Mouse (Mus musculus): Measurements from ENCODE around the gene Lgals7.
"Not testable (repeated sequence)": the region's sequence is repeated elsewhere in the genome, so short reads cannot be mapped to it uniquely, and the experiment has no call there.

The Lgals7 gene

DNA sequence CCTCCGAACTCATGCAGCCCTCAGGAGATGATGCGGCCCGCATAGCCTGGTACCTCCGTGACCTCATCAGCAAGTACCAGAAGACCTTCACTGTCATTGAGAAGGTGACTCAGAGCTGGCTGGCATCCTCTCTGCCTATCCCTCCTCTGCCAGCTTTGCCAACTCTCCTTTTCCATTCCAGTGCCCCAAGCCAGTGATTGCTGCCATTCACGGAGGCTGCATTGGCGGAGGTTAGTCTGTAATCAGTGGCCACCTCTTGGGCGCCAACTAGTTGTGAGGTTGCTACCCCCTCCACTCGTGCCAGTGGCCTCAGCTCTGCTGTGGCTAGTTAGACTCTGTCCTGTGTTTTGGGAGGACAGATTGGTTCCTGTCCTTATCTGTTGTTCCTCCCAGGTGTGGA, 33.8 kb upstream of the Lgals7 start:
- no peak for DNase-seq (ENCODE audit: extremely low spot score, low read depth, low spot score)

DNA sequence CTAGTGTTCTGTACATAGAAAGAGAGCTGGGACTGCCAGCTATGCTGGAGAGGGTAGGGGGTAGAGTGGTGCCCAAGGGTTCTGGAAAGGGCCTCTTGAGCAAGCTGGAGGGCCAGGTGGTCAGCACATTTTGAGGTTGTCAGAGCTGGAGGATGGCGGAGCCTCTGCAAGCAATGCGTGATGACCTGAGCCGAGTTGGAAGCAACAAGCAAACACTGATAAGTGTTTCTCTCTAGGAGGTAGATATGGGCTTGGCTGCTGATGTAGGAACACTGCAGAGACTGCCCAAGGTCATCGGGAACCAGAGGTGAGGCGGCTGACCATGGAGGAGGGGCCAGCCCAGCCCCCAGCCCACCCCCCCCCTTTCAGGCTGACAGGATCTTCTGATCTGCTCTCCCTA, 32.7 kb upstream of the Lgals7 start:
- DNase-seq (ENCODE audit: extremely low spot score, low read depth, low spot score), result no peak

DNA sequence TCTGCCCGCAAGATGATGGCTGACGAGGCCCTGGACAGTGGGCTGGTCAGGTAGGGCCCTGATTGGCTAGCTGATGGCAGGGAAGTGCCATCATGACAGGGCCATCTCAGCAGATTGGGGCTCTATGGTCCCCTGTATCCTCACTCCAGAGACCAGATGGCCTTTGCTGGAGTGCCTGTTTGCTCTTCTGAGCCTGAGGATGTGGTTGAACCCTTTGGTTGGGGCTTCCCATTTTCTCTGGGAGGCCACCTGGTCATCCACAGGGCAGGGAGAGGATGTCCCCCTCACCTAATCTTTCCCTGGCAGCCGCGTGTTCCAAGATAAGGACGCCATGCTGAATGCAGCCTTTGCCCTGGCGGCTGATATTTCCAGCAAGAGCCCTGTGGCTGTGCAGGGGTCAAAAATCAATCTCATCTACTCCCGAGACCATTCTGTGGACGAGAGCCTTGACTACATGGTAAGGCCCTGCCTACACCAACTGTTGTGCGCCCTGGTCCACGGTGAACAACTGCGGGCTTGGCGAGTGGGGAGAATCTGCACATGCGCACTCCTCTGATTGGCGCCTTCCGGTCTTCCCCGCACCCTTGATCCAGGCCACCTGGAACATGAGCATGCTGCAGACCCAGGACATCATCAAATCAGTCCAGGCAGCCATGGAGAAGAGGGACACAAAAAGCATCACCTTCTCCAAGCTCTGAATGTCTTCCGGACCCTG, 32.1 kb upstream of the Lgals7 start:
- no peak for DNase-seq (ENCODE audit: extremely low spot score, low read depth, low spot score)

DNA sequence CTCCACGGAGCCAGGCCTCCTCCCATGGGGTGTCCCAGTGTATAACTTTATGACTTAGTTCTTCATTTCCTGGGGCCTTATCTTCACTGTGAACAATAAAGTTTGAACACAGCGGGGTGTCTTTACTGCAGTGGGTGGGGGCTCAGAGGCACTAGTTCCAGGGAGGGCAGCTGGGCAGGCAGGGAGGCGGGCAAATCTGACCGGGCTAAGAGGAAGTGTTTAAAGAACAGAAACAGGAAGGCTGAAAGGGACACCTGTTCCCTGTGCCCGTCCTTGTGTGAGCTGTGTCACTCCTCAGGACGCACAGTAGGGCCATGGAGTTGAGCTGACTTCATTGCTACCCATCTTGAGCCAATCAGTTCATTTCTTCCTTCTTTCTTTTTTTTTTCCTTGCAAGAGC, 31.5 kb upstream of the Lgals7 start:
- no peak for DNase-seq (ENCODE audit: extremely low spot score, low read depth, low spot score)

DNA sequence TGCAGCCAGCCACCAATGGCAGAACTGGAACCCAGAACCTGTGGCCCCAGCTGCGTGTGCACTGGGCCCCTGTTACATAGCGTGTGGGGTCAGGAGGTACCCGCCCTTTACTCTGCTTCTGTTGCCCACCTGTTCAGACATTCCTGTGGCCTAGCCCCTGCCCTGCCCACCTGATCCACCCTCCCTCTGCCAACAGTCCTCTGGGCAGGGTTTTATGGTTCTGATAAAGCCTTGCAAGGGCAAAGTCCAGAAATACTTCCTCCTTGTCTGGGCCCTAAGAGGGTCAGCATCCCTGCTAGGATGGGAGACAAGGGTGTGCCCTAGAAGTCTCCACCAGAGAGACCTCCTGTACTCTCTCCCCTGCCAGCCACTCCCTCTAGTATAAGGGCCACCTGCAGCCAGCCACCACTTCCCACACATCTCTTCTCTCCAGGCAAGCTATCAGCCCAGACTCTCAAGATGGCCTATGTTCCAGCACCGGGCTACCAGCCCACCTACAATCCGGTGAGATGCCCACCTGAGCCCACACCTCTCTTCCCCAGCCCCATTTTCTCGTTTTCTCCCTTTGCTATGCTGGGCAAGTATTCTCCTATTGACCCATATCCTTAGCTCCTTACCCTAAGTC, 29.8 kb upstream of the Lgals7 start, which contains the start of gene Lgals4:
Lgals4 (plus strand) TSS at position 132 of the 625 bp plus-strand sequence.
- DNase-seq (ENCODE audit: extremely low spot score, low read depth, low spot score), result no peak

DNA sequence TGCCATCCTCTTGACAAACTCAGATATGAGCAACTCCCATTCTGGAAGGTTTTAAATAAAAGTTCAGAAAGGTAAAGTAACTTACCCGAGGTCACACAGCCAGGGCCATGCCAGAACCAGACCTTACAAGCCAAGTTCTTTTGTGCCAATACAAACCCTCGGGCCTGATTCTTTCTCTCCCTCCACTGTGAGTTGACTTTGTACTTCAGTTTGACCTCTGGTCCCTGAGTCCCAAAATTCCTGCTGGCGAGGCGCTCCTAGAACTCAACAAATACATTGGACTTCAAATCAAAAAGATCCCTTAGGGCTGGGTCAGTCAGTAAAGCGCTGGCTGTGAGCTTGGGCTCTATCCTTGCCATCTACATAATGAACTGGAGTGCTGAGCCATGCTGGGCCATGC, 26.7 kb upstream of the Lgals7 start:
- DNase-seq (ENCODE audit: extremely low spot score, low read depth, low spot score), result no peak

DNA sequence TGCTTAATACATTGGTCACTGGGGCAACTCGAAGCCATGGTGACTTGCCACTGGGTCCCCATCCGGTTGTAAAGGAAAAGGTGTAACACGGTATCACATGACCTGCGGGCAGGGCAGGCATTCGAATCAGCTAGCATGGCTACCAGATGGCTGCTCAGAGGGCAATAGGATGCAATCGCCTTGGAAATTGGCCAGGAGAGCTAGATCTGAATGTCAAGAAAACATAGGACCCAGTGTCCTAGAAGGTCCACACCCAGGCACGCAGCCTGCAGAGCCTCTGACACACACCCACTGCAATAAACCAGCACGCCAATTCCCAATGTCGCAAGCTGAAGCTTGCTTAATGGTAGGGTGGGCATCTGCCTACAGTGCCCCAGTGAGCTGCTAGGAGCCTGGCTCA, 25.3 kb upstream of the Lgals7 start:
- no peak for DNase-seq (ENCODE audit: extremely low spot score, low read depth, low spot score)

DNA sequence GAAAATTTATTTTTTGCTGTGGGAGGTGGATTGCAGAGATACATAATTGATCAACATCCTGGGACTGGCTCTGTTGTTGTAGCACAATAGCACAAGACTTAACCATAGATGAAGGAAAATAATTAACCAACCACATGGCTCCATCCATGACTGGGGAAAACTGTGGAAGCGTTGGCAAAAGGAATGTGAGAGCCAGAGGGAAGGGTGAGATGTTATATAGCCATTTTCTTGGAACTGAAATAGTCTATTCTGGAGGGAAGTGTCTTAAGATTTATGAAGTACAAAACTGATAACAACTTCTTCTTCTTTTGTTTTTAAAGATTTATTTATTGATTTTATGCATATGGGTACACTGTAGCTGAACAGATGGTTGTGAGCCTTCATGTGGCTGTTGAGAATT, 16.4 kb upstream of the Lgals7 start:
- no peak for DNase-seq (ENCODE audit: extremely low spot score, low read depth, low spot score)

DNA sequence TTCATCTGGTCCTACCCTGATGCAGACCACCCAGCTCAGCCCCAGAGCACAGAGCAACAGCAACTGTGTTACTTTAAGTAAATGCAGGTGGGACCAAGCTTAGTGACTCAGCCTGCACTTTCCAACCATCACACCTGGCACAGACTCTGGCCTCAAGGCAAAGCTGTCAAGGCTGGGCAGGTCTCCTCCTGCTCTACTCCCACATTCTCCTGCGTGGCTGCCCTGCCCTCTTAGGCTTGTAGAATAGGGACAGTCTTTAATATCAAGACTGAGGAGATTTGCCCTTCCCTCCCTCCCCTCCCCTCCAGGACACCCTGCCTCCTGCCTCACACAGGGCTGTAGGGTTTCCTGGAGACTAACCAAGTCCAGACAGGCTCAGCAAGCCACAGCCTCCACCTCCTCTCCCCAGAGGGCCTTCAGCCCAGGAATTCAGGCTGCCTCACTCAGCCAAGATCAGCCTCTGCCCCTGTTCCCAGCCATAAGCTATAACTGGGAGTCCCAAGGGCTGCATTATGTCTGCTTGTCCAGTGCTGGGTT, 13.9 kb upstream of the Lgals7 start:
- DNase-seq (ENCODE audit: extremely low spot score, low read depth, low spot score), result no peak

DNA sequence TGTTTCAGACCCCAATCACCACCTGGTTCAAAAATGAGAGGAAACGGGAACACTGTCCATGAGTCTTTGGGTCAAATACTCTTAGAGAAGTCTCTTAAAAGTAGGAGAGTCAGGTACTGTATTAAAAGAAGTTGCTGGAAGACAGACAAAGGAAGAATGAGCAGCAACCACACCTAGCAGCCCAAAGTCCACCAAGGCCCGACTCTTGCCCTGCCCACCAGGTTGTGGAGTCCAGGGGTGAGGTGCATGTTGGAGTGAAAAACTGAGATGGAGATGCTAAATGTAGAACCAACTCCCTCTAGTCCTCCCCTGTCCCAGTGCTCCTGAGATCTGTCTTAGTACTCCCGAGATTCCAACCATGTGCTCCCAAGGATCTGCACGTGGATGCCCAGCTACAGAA, 13.0 kb upstream of the Lgals7 start:
- no peak for DNase-seq (ENCODE audit: extremely low spot score, low read depth, low spot score)

DNA sequence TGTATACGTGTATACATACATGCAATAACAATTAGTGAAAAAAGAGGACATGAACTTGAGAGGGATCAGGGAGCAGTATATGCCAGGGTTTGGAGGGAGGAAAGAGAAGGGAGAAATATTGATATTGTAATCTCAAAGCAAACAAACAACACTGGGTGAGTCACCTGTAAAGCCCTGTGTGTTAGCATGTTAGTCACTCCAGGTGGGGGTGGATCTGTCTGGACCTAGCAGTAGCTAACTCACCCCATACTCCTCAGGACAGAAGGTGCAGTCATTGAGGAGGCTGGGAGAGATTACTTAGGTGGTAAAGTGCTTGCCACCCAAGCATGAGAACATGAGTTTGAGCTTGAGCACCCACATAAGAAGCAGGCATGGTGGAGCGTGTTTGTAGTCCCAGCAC, 3.7 kb upstream of the Lgals7 start:
- DNase-seq (ENCODE audit: extremely low spot score, low read depth, low spot score), result no peak

DNA sequence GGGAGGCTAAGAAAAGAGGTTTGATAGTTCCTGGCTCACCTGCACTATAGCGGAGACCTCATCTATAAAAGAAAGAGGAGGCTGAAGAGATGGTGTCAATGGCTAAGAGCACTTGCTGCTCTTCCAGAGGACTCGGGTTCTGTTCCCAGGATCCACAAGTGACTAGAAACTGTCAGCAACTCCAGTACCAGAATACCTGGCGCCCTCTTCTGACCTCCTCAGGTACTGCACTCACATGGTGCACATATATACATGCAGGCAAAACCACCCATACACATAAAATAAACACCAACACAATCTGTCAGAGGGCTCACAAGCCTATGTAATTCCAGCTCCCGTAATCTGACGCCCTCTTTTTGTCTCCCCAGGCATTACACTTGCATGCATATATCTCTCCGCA, 2.8 kb upstream of the Lgals7 start:
- no peak for DNase-seq (ENCODE audit: extremely low spot score, low read depth, low spot score)

DNA sequence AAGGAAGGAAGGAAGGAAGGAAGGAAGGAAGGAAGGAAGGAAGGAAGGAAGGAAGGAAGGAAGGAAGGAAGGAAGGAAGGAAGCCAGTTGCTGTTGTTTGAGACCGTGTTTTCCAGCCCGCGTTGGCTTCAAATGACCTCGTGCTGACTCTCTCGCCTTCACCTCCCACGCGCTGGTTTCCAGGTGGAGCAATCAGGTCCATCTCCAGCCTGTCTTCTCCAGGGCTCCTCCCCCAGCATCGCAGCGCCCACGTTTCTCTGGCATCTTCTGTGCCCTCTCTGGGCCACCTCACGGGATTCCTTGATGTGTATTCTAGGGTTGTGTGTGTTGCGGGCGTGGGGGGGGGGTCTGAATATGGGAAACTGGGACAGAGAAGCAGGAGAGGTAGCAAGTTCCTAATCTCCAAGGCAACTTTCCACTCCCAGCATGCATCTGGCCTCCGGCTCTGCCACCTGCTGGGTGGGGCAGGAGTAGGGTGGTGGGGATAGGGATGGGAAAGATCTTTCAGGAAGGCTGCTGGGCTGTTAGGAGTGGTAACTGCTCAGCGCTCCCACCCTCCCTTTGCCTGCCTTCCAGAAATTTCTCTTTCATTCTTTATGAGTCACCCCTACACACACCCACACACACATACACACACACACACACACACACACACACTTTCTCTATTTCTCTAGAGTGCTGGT, 695 bp upstream of the Lgals7 start:
- DNase-seq (ENCODE audit: extremely low spot score, low read depth, low spot score), result no peak

DNA sequence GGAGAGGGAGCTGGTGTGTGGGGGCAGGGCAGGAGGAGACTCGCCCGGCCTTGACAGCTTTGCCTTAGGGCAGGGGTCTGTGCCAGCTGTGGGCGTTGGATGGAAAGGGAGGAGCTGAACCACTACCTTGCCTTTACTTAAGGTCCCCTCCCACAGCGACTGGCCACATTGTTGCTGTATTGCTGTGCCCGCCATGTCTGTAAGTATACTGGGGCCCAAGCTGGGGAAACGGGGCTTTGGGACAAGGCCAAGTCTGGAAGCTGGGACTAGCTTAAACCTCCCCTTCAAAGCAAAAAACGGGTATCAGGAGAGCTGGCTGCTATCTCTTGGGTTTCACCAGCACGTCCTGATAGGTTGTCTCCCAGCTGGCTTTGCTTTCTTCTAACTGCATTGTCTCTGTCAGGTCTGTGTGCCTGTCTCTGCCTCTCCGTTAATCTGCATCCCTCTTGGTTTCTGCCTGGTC, 666 bp downstream of the Lgals7 start:
- DNase-seq (ENCODE audit: extremely low spot score, low read depth, low spot score), result no peak

DNA sequence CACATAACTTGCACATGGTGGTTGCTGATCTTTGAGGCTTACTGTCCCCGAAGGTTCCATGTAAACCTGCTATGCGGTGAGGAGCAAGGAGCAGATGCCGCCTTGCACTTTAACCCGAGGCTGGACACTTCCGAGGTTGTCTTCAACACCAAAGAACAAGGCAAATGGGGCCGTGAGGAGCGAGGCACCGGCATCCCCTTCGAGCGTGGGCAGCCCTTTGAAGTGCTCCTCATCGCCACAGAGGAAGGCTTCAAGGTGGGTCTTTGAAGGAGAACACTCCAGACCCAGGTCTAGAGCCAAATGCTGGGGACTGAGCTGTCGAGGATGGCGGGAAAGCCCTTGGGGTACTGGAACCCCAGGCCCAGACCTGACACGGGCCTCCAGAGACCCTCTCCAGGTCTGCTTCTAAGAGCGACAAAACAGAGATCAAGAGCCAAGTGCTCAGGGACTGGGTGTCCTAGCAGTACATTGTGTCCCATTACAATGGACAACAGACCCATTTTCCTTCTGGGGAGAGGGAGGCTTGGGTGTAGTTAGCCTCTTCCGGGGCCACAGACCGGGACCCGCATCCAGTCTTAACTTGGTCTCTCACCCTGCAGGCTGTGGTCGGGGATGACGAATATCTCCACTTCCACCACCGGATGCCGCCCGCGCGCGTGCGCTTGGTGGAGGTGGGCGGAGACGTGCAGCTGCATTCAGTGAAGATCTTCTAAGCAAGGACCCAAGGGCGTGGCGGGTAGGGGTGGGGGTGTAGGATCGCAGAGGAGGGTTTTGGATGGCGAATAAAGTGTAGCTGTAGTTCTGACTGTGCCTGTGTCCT, 2.0 kb downstream of the Lgals7 start:
- DNase-seq (ENCODE audit: extremely low spot score, low read depth, low spot score), result no peak

DNA sequence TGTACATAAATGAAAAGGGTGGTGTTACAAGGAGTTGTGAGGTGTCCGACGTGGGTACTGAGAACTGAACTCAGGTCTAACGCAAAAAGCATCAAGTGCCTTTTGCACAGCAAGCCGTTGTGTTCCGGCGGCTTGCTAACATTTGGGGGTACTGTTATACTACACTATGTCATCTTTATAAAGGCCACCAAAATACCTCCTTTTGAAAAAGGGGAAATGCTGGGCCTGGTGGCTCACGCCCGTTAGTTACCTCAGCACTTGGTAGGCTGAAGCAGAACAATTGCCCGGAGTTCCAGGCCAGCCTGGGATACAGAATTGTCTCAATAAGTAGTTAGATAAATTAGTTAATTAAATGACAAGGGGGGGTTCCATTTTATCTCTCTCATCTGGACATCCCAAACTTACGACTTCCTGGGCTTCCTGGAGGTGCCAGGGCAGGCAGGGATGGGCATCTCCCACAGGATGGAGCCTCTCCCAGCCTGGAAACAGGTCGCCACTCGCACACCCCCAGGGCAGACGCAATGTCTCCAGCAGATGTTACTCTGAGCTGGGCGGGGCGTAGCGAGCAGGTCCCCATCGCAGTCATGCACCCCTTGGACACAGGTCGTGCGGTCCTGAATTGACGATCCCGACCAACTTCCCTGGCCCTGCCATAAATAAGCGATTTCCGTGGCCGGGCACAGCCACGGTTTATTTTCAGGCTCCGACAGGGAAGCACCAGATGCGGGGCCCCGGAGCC, 3.3 kb downstream of the Lgals7 start:
- DNase-seq (ENCODE audit: extremely low spot score, low read depth, low spot score), result no peak

DNA sequence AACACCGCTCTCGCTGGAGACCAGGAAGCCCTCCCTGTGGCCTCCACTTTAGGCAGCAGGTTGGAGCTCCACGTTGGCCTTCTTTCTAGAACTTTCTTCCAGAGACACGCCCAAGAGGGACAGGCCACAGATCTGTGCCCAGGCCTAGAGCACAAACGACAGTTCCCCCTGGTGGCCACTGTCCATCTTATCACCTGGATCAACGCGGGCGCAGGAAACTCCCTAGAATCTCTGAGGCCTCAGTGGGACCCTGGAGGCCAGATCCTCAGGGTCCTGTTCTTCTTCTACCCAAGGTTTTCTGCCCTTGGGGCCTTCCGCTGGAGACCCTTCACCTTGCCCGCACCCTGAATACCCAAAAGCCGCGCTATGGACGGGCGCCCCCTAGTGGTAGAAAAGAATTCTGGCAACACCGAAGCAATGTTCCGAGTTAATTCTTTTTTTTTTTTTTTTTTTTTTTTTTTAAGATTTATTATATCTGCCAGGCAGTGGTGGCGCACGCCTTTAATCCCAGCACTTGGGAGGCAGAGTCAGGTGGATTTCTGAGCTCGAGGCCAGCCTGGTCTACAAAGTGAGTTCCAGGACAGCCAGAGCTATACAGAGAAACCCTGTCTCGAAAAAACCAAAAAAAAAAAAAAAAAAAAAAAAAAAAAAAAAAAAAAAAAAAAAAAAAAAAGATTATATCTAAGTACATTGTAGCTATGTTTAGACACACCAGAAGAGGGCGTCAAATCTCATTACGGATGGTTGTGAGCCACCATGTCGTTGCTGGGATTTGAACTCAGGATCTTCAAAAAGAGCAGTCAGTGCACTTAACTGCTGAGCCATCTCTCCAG, 4.1 kb downstream of the Lgals7 start:
- not testable (repeated sequence) for DNase-seq (ENCODE audit: extremely low spot score, low read depth, low spot score)

DNA sequence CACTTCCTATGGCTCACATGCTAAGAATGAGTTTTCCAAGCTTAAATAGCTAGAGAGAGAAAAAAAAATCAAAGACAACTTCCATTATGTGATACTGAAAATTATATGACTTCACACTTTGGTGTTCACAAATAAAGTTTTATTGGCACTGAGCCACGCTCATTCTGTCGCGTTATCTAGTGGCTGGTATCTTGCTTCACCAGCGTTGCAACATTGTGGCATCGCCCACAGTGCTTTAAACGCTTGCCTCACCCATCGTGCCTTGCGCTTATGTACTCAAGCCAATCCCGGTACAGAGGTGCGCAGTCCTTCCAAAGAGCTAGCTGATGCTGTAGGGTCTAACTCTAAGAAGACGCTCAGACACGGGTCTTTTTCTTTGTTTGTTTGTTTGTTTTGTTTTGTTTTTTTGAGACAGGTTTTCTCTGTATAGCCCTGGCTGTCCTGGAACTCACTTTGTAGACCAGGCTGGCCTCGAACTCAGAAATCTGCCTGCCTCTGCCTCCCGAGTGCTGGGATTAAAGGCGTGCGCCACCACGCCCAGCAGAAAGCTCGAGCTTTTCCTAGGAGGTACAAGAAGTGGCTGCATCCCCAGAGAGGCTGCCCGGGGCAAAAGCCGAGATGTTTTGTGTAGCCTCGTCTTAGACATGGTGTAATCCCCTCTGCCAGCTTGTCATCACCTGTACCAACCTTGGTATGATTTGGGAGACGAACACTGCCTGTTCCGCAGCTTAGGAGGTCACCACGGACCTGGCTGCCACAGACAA, 7.4 kb downstream of the Lgals7 start:
- no peak for DNase-seq (ENCODE audit: extremely low spot score, low read depth, low spot score)

DNA sequence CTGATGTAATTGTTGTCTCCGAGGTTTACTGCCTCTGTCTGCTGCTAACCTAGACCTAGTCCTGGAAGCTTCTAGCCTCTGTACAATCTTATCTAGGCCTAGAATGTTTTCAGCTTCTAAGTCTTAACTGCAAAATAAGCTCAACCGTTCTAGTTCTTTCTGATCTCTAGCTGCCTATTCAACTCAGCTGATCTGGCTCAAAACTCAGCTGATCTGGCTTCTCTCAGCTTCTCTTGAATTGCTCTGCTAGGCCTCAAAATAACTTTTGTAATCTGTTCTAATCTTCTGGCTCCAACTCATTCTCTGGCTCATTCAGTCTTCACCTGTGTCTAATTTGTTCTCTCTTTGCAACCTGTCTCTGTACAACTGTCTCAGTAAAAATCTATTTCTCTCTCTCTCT, 10.9 kb downstream of the Lgals7 start:
- no peak for DNase-seq (ENCODE audit: extremely low spot score, low read depth, low spot score)
